Mouse (Mus musculus) heart, adult 11 months (tissue): ENCODE data around the gene Gm8947.

ENCODE experiments used
- DNase-seq: peaks from one replicate; pipeline ENCODE4 v3.0.0; 2022

The Gm8947 gene

DNA sequence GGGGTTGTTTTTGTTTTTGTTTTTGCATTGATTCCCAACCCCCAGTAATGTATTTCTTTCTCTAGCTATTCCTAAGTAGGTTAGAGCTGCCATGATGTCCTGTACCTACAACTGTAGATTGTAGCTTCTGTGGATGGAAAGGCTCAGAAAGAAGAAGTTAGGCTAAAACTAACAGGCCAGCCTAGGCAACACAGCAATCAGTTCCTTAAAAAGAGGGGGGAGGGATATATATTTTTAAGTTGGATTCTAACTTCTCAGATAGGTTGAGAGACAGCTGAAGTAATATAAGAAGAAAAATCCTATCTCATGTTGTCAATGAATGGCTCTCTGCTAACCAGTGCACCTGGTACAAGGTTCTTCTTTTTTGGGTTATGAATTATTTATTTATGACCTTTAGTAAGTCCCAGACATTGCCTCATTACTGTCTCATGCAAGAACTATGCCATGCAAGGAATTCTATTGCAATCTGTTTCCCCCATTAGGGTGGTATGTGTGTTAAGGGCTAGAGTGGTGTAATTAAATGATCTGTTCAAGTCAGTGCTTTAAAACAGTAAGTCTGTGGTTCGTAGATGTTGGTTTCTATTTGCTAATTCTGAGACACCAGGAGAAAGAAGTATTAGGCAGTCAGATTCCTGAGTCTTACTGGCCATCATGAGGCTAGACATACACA, 36.3 kb downstream of the Gm8947 start:
- peak; percentile 22 for DNase-seq

DNA sequence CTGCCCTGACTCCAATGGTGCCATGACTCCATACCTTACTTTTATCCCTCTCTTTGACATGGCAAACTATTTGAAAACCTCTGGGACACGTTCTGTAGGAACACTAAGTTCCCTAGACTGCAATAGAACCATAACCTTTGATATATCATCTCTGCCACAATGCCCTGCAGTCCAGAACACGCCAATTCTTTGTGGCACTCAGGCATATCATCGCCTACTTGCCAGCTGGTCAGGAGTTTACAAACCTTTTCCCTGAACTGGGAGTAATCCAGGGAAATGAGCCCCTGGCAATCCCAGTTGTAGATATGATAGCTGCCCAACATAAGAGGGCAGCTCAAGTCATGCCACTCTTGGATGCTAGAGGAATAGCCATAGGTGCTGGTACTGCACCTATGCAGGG, 40.2 kb downstream of the Gm8947 start:
- no peak for DNase-seq

DNA sequence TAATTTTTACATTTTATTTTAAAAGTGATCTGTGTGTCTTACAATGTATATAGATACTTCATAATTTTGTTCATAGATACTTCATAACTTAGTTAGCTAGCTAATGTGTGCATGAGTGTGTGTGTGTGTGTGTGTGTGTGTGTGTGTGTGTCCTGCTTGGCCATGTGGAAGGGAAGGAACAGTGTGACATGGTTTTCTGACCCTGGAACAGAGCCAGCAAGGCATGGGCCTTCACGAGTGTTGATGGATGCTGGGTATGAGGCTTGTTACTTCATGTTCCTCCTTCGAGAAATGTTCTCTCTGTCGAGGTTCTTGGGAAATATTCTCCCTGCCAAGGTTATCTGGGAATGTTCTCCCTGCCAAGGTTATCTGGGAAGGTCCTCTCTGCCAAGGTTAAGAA, 41.6 kb downstream of the Gm8947 start:
- DNase-seq = no peak

DNA sequence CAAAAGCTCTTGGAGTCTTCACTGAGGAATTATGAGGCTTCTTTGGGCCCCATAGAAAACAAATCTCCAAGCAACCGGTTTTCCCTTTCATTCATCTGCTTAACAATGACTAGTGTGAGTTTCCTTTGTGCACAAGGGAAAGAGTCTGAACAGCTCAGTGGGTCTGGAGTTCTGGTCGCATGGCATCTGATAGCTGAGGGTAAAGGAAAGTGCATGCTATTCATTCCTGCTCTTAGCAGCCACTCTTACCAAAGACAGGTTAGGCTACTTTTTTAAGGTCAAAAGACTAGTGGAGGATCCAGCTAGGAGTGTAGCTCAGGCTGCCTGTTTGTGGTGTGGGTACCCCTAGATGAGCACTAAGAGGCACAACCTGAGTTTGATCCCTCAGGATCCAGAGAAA, 43.4 kb downstream of the Gm8947 start:
- DNase-seq = no peak

DNA sequence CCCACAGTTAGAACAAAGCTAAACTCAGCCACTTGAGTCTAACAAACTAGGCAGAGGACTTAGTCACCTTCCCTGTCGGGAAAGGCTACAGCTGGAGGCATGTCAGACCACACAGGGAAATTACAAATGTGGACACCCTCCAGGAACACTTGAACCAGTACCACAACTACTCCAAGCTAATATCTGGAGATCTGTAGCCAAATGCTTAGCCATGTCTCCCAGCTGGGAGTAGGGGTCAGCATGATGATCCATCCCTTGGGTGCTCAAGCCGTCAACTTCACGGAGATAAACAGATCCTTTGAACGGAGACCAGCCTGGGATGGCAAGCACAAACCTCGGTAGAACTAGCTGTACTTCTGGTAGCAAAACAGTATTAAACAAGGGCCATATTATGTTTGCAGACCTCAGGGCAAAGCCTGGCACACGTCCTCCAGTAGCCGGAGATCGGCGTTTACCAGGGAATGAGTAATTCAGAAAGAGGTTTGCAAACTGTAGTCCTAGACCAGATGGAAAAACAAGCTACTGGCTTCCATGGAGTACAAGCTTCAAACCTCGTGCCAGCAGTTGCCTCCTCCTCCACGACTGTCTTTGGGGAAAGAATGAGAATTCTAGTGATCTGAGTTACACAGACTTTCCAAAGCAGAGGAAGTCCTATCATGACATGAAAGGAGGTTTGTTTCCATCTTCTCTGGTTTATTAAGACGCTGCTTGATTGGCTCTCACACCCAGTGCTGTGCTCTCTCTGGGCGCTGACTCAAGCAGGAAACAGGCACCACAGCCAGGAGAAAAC, 44.2 kb downstream of the Gm8947 start:
- peak; percentile 98 for DNase-seq

DNA sequence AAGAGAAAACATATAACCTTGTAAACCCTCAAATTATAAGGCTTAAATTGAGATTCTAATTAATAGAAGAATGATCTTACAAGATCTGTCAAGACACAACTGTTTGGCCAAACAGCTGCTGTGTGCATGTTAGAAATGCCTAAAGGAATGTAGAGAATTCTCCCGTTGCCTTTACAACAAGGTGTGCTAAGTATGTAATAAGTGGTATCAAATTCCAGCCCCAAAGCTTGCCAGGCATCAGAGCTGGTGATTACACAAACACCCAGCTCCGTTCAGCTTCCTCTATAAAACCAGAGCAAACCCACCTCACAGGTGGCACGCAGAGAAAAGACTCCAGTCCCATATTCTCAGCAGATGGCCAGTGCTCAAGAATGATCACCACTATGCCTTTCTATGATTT, 45.6 kb downstream of the Gm8947 start:
- DNase-seq = no peak

DNA sequence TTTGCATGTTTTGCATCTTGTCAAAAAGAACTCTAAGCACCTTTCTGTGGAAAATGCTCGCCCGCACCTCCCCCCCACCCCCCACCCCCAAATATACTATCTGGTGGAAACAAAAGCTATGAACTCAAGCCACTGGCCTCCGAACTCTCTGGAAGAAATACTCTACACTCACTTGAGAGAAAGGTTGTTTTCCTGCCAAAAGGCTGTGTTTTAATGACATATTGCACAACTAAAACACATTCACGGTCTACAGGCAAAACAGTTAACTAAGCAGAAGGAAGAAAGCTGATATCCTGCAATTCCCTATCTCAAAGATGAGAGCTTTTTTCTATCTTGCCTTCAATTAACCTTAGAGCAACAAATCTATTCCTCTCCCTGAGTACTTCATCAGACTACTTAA, 51.2 kb downstream of the Gm8947 start:
- peak; percentile 33 for DNase-seq
